Mouse (Mus musculus): ENCODE measurements around the gene Hdac9.

DNA sequence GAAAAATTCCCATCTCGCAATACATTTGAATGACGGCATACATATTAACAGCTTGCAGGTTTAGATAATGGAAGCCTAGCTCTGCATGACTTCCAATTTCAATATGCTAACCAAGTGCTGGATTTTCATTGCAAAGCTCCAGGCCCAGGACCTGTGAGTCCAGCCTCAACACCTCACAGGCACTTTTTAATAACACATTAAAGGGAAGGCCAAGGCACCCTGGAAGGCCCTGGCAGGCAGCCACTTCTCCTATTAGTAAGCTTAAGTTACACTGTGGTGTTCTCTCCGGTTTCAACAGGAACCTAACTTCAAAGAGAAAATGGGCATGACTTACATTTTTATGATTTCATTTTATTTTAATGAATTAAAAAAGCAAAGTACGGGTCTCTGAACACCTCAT is 233.5 kb downstream of the Hdac9 start:
- no peak for TF ChIP-seq EP300 (optimal IDR thresholded peaks at IDR 0.05)
- no peak for TF ChIP-seq CTCF (IDR thresholded peaks at IDR 0.05; ENCODE audit: low read depth)

Measured in stomach, postnatal 0 days (tissue).